Mouse (Mus musculus): ENCODE results near the gene Ybx3.

DNA sequence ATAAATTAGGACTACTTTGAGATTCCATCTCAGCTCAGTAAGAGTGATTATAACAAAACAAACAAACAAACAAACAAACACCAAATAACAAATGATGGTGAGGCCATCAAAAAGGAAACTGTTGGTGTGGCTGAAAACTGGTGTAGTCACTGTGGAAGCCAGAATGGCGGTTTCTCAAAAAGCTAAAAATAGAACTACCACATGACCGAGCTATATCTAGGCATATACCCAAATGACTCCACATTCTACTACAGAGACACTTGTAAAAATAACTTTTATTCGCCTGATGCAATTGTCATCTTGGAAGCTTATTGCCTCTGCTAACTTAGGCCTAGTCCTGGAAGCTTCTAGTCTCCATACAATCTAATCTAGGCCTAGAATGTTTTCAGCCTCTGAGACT lies 16.0 kb upstream of the Ybx3 start:
- no peak for TF ChIP-seq GATA1 (IDR thresholded peaks at IDR 0.05; ENCODE audit: borderline replicate concordance, low read length)
- TF ChIP-seq FLI1 (IDR thresholded peaks at IDR 0.05; ENCODE audit: low read length), result no peak
